Mouse (Mus musculus): Measurements from ENCODE around the gene Mau2. TPM values are rescaled to one million over a fixed set of nuclear protein-coding genes. Genes with fewer than 3 reads are reported as not detected.
"Not testable (repeated sequence)": the region's sequence is repeated elsewhere in the genome, so short reads cannot be mapped to it uniquely, and the experiment has no call there.

The Mau2 gene
- total and polyA plus RNA-seq, 2 experiments from 2014 or later, result 56.2 to 137 TPM

- Histone ChIP-seq H3K27me3 (ENCODE audit: insufficient read depth, low read length) (no peaks in the 10 kb centered on the region), H3K4me1 (ENCODE audit: insufficient read depth) (0 out of 2 replicates have a peak, but pooled peaks cover 6% of the 10 kb centered on the region), H3K4me2 (ENCODE audit: low read depth) (no peak overlapping the region), H3K36me3 (ENCODE audit: insufficient read depth) (no peaks in the 10 kb centered on the region), H3K9me3 (ENCODE audit: low read length) (no peaks in the 10 kb centered on the region), H3K9ac (no peak overlapping the region), H3K27ac (ENCODE audit: low read depth, low read length) (no peak overlapping the region), H3K4me3 (ENCODE audit: low read depth, low read length) (no peak overlapping the region)
- ATAC-seq, result no peak
- TF ChIP-seq CTCF (IDR thresholded peaks at IDR 0.05; ENCODE audit: low read depth), result no peak
- DNase-seq, result no peak
- 93% methylated on average over 3 of the region's 3 CpGs for WGBS
Measured at GRCm38 (mm10) chr8:69998706-69999105, 43.8 kb downstream of the Mau2 start.

GRCm38 (mm10) chr8:69996589-69997285, 45.8 kb downstream of the Mau2 start:
- Histone ChIP-seq H3K27ac (ENCODE audit: low read depth, low read length) (peak overlapping the region; percentile 75), H3K4me3 (ENCODE audit: low read depth, low read length) (peak overlapping the region; percentile 83), H3K9me3 (ENCODE audit: low read length) (no peaks in the 10 kb centered on the region), H3K4me1 (ENCODE audit: insufficient read depth) (0 out of 2 replicates have a peak, but pooled peaks cover 6% of the 10 kb centered on the region), H3K27me3 (ENCODE audit: insufficient read depth, low read length) (no peaks in the 10 kb centered on the region), H3K36me3 (ENCODE audit: insufficient read depth) (no peaks in the 10 kb centered on the region), H3K9ac (peak overlapping the region; percentile 77), H3K4me2 (ENCODE audit: low read depth) (peak overlapping the region; percentile 91)
- 4% methylated on average over 35 of the region's 35 CpGs for WGBS
- TF ChIP-seq CTCF (IDR thresholded peaks at IDR 0.05; ENCODE audit: low read depth), result no peak
- no peak for ATAC-seq
- no peak for DNase-seq

GRCm38 (mm10) chr8:69995776-69996588, 46.6 kb downstream of the Mau2 start, which contains the start of gene Gatad2a:
Gatad2a (minus strand) TSS chr8:69996384.
- Histone ChIP-seq H3K4me3 (ENCODE audit: low read depth, low read length) (peak within 1 kb of the TSS; percentile 83), H3K4me1 (ENCODE audit: insufficient read depth) (0 out of 2 replicates have a peak, but pooled peaks cover 6% of the 10 kb centered on the region), H3K36me3 (ENCODE audit: insufficient read depth) (no peaks in the 10 kb centered on the region), H3K9ac (peak within 1 kb of the TSS; percentile 77), H3K4me2 (ENCODE audit: low read depth) (peak within 1 kb of the TSS; percentile 91), H3K27ac (ENCODE audit: low read depth, low read length) (peak within 1 kb of the TSS; percentile 83), H3K27me3 (ENCODE audit: insufficient read depth, low read length) (no peaks in the 10 kb centered on the region), H3K9me3 (ENCODE audit: low read length) (no peaks in the 10 kb centered on the region)
- ATAC-seq (peak; percentile 99), DNase-seq (peak; percentile 99)
- TF ChIP-seq CTCF (IDR thresholded peaks at IDR 0.05; ENCODE audit: low read depth), result peak; percentile 45; the same call in 1 of the 2 replicates
- WGBS, result 1% methylated on average over 74 of the region's 87 CpGs

- H3K4me2 ChIP-seq (ENCODE audit: low read depth), result peak overlapping the region; percentile 83
- DNase-seq (no peak), ATAC-seq (no peak)
- H3K27me3 ChIP-seq (ENCODE audit: insufficient read depth, low read length), result no peaks in the 10 kb centered on the region
- 0 out of 2 replicates have a peak, but pooled peaks cover 6% of the 10 kb centered on the region for H3K4me1 ChIP-seq (ENCODE audit: insufficient read depth)
- H3K9ac ChIP-seq, result peak overlapping the region; percentile 77
- peak overlapping the region; percentile 83 for H3K4me3 ChIP-seq (ENCODE audit: low read depth, low read length)
- H3K9me3 ChIP-seq (ENCODE audit: low read length), result no peaks in the 10 kb centered on the region
- WGBS, result 0% methylated on average over 7 of the region's 7 CpGs
- no peaks in the 10 kb centered on the region for H3K36me3 ChIP-seq (ENCODE audit: insufficient read depth)
- TF ChIP-seq CTCF (IDR thresholded peaks at IDR 0.05; ENCODE audit: low read depth), result no peak
- no peak overlapping the region; the same call in 1 of the 2 replicates for H3K27ac ChIP-seq (ENCODE audit: low read depth, low read length)
Measured at GRCm38 (mm10) chr8:69995422-69995775, 47.1 kb downstream of the Mau2 start.

- H3K4me1 ChIP-seq (ENCODE audit: insufficient read depth); DNase-seq; H3K4me3 ChIP-seq (ENCODE audit: low read depth, low read length); H3K4me2 ChIP-seq (ENCODE audit: low read depth); ATAC-seq; H3K9ac ChIP-seq; H3K27me3 ChIP-seq (ENCODE audit: insufficient read depth, low read length); H3K9me3 ChIP-seq (ENCODE audit: low read length); H3K36me3 ChIP-seq (ENCODE audit: insufficient read depth); H3K27ac ChIP-seq (ENCODE audit: low read depth, low read length): not testable (repeated sequence)
- over 99% methylated on average over 6 of the region's 7 CpGs for WGBS
Measured at GRCm38 (mm10) chr8:69988936-69989335, 53.6 kb downstream of the Mau2 start.

GRCm38 (mm10) chr8:69987744-69988143, 54.8 kb downstream of the Mau2 start:
- TF ChIP-seq CTCF (IDR thresholded peaks at IDR 0.05; ENCODE audit: low read depth), result no peak
- Histone ChIP-seq H3K27ac (ENCODE audit: low read depth, low read length) (no peak overlapping the region), H3K27me3 (ENCODE audit: insufficient read depth, low read length) (no peaks in the 10 kb centered on the region), H3K9me3 (ENCODE audit: low read length) (no peaks in the 10 kb centered on the region), H3K4me3 (ENCODE audit: low read depth, low read length) (no peak overlapping the region), H3K4me2 (ENCODE audit: low read depth) (no peak overlapping the region), H3K36me3 (ENCODE audit: insufficient read depth) (no peaks in the 10 kb centered on the region), H3K4me1 (ENCODE audit: insufficient read depth) (no peaks in the 10 kb centered on the region), H3K9ac (no peak overlapping the region)
- DNase-seq (no peak), ATAC-seq (no peak)

All from forebrain, postnatal 0 days (tissue).